Mouse (Mus musculus): ENCODE results near the gene Phf21a. TPM values are rescaled to one million over a fixed set of nuclear protein-coding genes. Genes with fewer than 3 reads are reported as not detected.

Gene Phf21a
- total RNA-seq, 2 experiments from 2014 or later = 23.5 to 25.1 TPM

GRCm38 (mm10) chr2:92172300-92172699 lies 79.4 kb downstream of the Phf21a start:
- Histone ChIP-seq H3K27ac (no peak overlapping the region), H3K4me3 (no peak overlapping the region)
- intact Hi-C loops (cut with DNase I) = no loop called here

GRCm38 (mm10) chr2:92173186-92173585 lies 80.3 kb downstream of the Phf21a start:
- H3K4me3 ChIP-seq = no peak overlapping the region
- intact Hi-C loops (cut with DNase I) = no loop called here
- no peak overlapping the region for H3K27ac ChIP-seq
- DNase-seq = no peak
- no peak for TF ChIP-seq CTCF (IDR thresholded peaks at IDR 0.05)

More at GRCm38 (mm10) chr2:92172300-92172699, 79.4 kb downstream of the Phf21a start:
- TF ChIP-seq CTCF (IDR thresholded peaks at IDR 0.05) = no peak
- DNase-seq = no peak

GRCm38 (mm10) chr2:92174265-92174664 lies 81.3 kb downstream of the Phf21a start:
- TF ChIP-seq CTCF (IDR thresholded peaks at IDR 0.05) = no peak
- no peak for DNase-seq
- Histone ChIP-seq H3K4me3 (no peak overlapping the region), H3K27ac (no peak overlapping the region)
- intact Hi-C loops (cut with DNase I) = no loop called here

GRCm38 (mm10) chr2:92175002-92175401 lies 82.1 kb downstream of the Phf21a start:
- TF ChIP-seq CTCF (IDR thresholded peaks at IDR 0.05) = no peak
- no peak overlapping the region for H3K27ac ChIP-seq
- intact Hi-C loops (cut with DNase I) = no loop called here
- DNase-seq = no peak
- H3K4me3 ChIP-seq = no peak overlapping the region

- H3K27ac ChIP-seq = no peak overlapping the region
- TF ChIP-seq CTCF (IDR thresholded peaks at IDR 0.05) = no peak
- H3K4me3 ChIP-seq = no peak overlapping the region
- intact Hi-C loops (cut with DNase I) = no loop called here
- DNase-seq = no peak
These were observed 83.4 kb downstream of the Phf21a start for GRCm38 (mm10) chr2:92176292-92176691.

GRCm38 (mm10) chr2:92182146-92182756 lies 89.3 kb downstream of the Phf21a start:
- TF ChIP-seq CTCF (IDR thresholded peaks at IDR 0.05) = no peak
- no peak for DNase-seq
- Histone ChIP-seq H3K4me3 (peak overlapping the region; percentile 94), H3K27ac (peak overlapping the region; percentile 96)
- intact Hi-C loops (cut with DNase I) = loop anchor here (2.0 to 10.0 kb wide), 4 partner anchors 123 to 255 kb away; no protein-coding TSS in a partner anchor

GRCm38 (mm10) chr2:92182981-92183501 lies 90.1 kb downstream of the Phf21a start:
- peak; percentile 84 for DNase-seq
- H3K27ac ChIP-seq = peak overlapping the region; percentile 96
- intact Hi-C loops (cut with DNase I) = loop anchor here (2.0 to 10.0 kb wide), 4 partner anchors 124 to 254 kb away; no protein-coding TSS in a partner anchor
- H3K4me3 ChIP-seq = peak overlapping the region; percentile 94
- no peak for TF ChIP-seq CTCF (IDR thresholded peaks at IDR 0.05)

- Histone ChIP-seq H3K27ac (peak overlapping the region; percentile 96), H3K4me3 (peak overlapping the region; percentile 94)
- intact Hi-C loops (cut with DNase I) = loop anchor here (2.0 to 10.0 kb wide), 4 partner anchors 125 to 254 kb away; no protein-coding TSS in a partner anchor
- DNase-seq = peak; percentile 96
- TF ChIP-seq CTCF (IDR thresholded peaks at IDR 0.05) = no peak
These were observed 90.7 kb downstream of the Phf21a start for GRCm38 (mm10) chr2:92183613-92184076.

- Histone ChIP-seq H3K27ac (peak overlapping the region; percentile 96), H3K4me3 (peak overlapping the region; percentile 94)
- intact Hi-C loops (cut with DNase I) = loop anchor here (5.0 to 10.0 kb wide), 3 partner anchors 172 to 253 kb away; no protein-coding TSS in a partner anchor
- TF ChIP-seq CTCF (IDR thresholded peaks at IDR 0.05) = no peak
- DNase-seq = peak; percentile 69
These were observed 91.4 kb downstream of the Phf21a start for GRCm38 (mm10) chr2:92184077-92184921.

- TF ChIP-seq CTCF (IDR thresholded peaks at IDR 0.05) = no peak
- DNase-seq = peak; percentile 57
- intact Hi-C loops (cut with DNase I) = loop anchor here (10.0 kb wide), 1 partner anchor 200 kb away; no protein-coding TSS in a partner anchor
- Histone ChIP-seq H3K27ac (peak overlapping the region; percentile 96), H3K4me3 (peak overlapping the region; percentile 94)
These were observed 92.3 kb downstream of the Phf21a start for GRCm38 (mm10) chr2:92185062-92185765.

- no peak for TF ChIP-seq CTCF (IDR thresholded peaks at IDR 0.05)
- peak overlapping the region; percentile 94 for H3K4me3 ChIP-seq
- peak overlapping the region; percentile 96 for H3K27ac ChIP-seq
- intact Hi-C loops (cut with DNase I) = loop anchor here (10.0 kb wide), 1 partner anchor 201 kb away; no protein-coding TSS in a partner anchor
- DNase-seq = no peak
These were observed 93.0 kb downstream of the Phf21a start for GRCm38 (mm10) chr2:92185766-92186450.
